In genomic region chr7:50486884-50487420, GRCm38 (mm10) we compare ENCODE assay signal across 19 mouse cellular contexts.
"Had no signal": no experiment of that assay in that cellular context is flagged by ENCODE, and none has a peak within 500 bp of the region (broad histone marks: within the 10 kb centered on the region; RNA-seq: fewer than 3 reads in every experiment).

No protein-coding gene starts in this region.

- H3K27me3 ChIP-seq: hindbrain, embryonic 15.5 days; limb, embryonic 13.5 days; liver, embryonic 12.5 days; liver, embryonic 15.5 days; megakaryocyte, embryonic 14.5 days; midbrain, embryonic 13.5 days; neural tube, embryonic 13.5 days had no signal

- H3K36me3 ChIP-seq: hindbrain, embryonic 15.5 days; limb, embryonic 10.5 days; limb, embryonic 13.5 days; liver, embryonic 12.5 days; liver, embryonic 15.5 days; midbrain, embryonic 10.5 days; midbrain, embryonic 13.5 days; neural tube, embryonic 13.5 days had no signal

- H3K9ac ChIP-seq: hindbrain, embryonic 15.5 days; limb, embryonic 13.5 days; liver, embryonic 12.5 days; liver, embryonic 15.5 days; midbrain, embryonic 13.5 days; neural tube, embryonic 13.5 days had no signal

- H3K4me1 ChIP-seq: hindbrain, embryonic 15.5 days; limb, embryonic 10.5 days; limb, embryonic 13.5 days; liver, embryonic 12.5 days; liver, embryonic 15.5 days; megakaryocyte, embryonic 14.5 days; midbrain, embryonic 10.5 days; midbrain, embryonic 13.5 days; neural tube, embryonic 13.5 days had no signal

- ATAC-seq: liver, embryonic 12.5 days; midbrain, embryonic 13.5 days; midbrain, embryonic 16.5 days had no signal

- H3K9me3 ChIP-seq: hindbrain, embryonic 15.5 days; limb, embryonic 10.5 days; limb, embryonic 13.5 days; liver, embryonic 12.5 days; liver, embryonic 15.5 days; midbrain, embryonic 10.5 days; midbrain, embryonic 13.5 days; neural tube, embryonic 13.5 days had no signal

- DNase-seq: kidney, adult 11 months; kidney, adult 9 months; kidney, postnatal 10 days; kidney, postnatal 36 days; liver; retina, postnatal 1 day; thymus, postnatal 25 days had no signal

- H3K4me2 ChIP-seq: hindbrain, embryonic 15.5 days; limb, embryonic 13.5 days; liver, embryonic 12.5 days; liver, embryonic 15.5 days; midbrain, embryonic 13.5 days; neural tube, embryonic 13.5 days had no signal

- H3K4me3 ChIP-seq: hindbrain, embryonic 15.5 days; limb, embryonic 10.5 days; limb, embryonic 13.5 days; liver, embryonic 12.5 days; liver, embryonic 15.5 days; megakaryocyte, embryonic 14.5 days; midbrain, embryonic 10.5 days; midbrain, embryonic 13.5 days; myocyte; neural tube, embryonic 13.5 days had no signal

- H3K27ac ChIP-seq: hindbrain, embryonic 15.5 days; limb, embryonic 10.5 days; limb, embryonic 13.5 days; liver, embryonic 12.5 days; liver, embryonic 15.5 days; macrophage; midbrain, embryonic 10.5 days; midbrain, embryonic 13.5 days; neural tube, embryonic 13.5 days had no signal
